Mouse (Mus musculus): ENCODE measurements at regions not wholly inside any gene's neighbourhood (a gene's known extent, or its start where the extent isn't known, plus 50 kb on each side); places are given as distances from the start of the nearest gene placed in this dataset.

- Histone ChIP-seq H3K9me3 (ENCODE audit: control insufficient read depth, low read length) (no peaks in the 10 kb centered on the region), H3K27me3 (ENCODE audit: control insufficient read depth, insufficient read depth, low read depth, low read length) (no peaks in the 10 kb centered on the region), H3K4me2 (ENCODE audit: low read depth, low read length) (no peak overlapping the region), H3K36me3 (ENCODE audit: control insufficient read depth, insufficient read depth, low read length) (no peaks in the 10 kb centered on the region), H3K9ac (ENCODE audit: low read length) (no peak overlapping the region), H3K27ac (ENCODE audit: low read length) (no peak overlapping the region), H3K4me3 (ENCODE audit: low read length) (no peak overlapping the region), H3K4me1 (replicated peaks; ENCODE audit: control insufficient read depth, insufficient read depth, low read length) (no peaks in the 10 kb centered on the region)
- no peak for ATAC-seq (ENCODE audit: low read depth)
- WGBS = 75% methylated on average over 4 of the region's 4 CpGs
These were observed 89.9 kb upstream of the Osmr start for GRCm38 (mm10) chr15:6964635-6965034.

- WGBS = 33% methylated on average over 4 of the region's 4 CpGs
- Histone ChIP-seq H3K27me3 (ENCODE audit: control insufficient read depth, insufficient read depth, low read depth, low read length) (no peaks in the 10 kb centered on the region), H3K9ac (ENCODE audit: low read length) (no peak overlapping the region), H3K4me1 (replicated peaks; ENCODE audit: control insufficient read depth, insufficient read depth, low read length) (no peaks in the 10 kb centered on the region), H3K9me3 (ENCODE audit: control insufficient read depth, low read length) (no peaks in the 10 kb centered on the region), H3K27ac (ENCODE audit: low read length) (no peak overlapping the region), H3K4me3 (ENCODE audit: low read length) (no peak overlapping the region), H3K4me2 (ENCODE audit: low read depth, low read length) (no peak overlapping the region), H3K36me3 (ENCODE audit: control insufficient read depth, insufficient read depth, low read length) (no peaks in the 10 kb centered on the region)
- no peak for ATAC-seq (ENCODE audit: low read depth)
These were observed 90.7 kb upstream of the Osmr start for GRCm38 (mm10) chr15:6965446-6965845.

GRCm38 (mm10) chr15:6974410-6974809, 99.6 kb upstream of the Osmr start:
- no peak for ATAC-seq (ENCODE audit: low read depth)
- Histone ChIP-seq H3K27me3 (ENCODE audit: control insufficient read depth, insufficient read depth, low read depth, low read length) (no peaks in the 10 kb centered on the region), H3K27ac (ENCODE audit: low read length) (no peak overlapping the region), H3K4me1 (replicated peaks; ENCODE audit: control insufficient read depth, insufficient read depth, low read length) (no peaks in the 10 kb centered on the region), H3K4me2 (ENCODE audit: low read depth, low read length) (no peak overlapping the region), H3K4me3 (ENCODE audit: low read length) (no peak overlapping the region), H3K36me3 (ENCODE audit: control insufficient read depth, insufficient read depth, low read length) (no peaks in the 10 kb centered on the region), H3K9me3 (ENCODE audit: control insufficient read depth, low read length) (no peaks in the 10 kb centered on the region), H3K9ac (ENCODE audit: low read length) (no peak overlapping the region)
- WGBS = 50% methylated on average over 4 of the region's 4 CpGs

GRCm38 (mm10) chr15:6981430-6981829, 106.7 kb upstream of the Osmr start:
- Histone ChIP-seq H3K9me3 (ENCODE audit: control insufficient read depth, low read length) (no peaks in the 10 kb centered on the region), H3K4me1 (replicated peaks; ENCODE audit: control insufficient read depth, insufficient read depth, low read length) (no peaks in the 10 kb centered on the region), H3K4me3 (ENCODE audit: low read length) (no peak overlapping the region), H3K27ac (ENCODE audit: low read length) (no peak overlapping the region), H3K27me3 (ENCODE audit: control insufficient read depth, insufficient read depth, low read depth, low read length) (no peaks in the 10 kb centered on the region; the same call in 1 of the 2 replicates), H3K9ac (ENCODE audit: low read length) (no peak overlapping the region), H3K36me3 (ENCODE audit: control insufficient read depth, insufficient read depth, low read length) (no peaks in the 10 kb centered on the region), H3K4me2 (ENCODE audit: low read depth, low read length) (no peak overlapping the region)
- 79% methylated on average over 9 of the region's 9 CpGs for WGBS
- no peak for ATAC-seq (ENCODE audit: low read depth)

- Histone ChIP-seq H3K9me3 (ENCODE audit: control insufficient read depth, low read length) (no peaks in the 10 kb centered on the region), H3K4me2 (ENCODE audit: low read depth, low read length) (no peak overlapping the region), H3K36me3 (ENCODE audit: control insufficient read depth, insufficient read depth, low read length) (no peaks in the 10 kb centered on the region), H3K27ac (ENCODE audit: low read length) (no peak overlapping the region), H3K4me3 (ENCODE audit: low read length) (no peak overlapping the region), H3K27me3 (ENCODE audit: control insufficient read depth, insufficient read depth, low read depth, low read length) (no peaks in the 10 kb centered on the region; the same call in 1 of the 2 replicates), H3K4me1 (replicated peaks; ENCODE audit: control insufficient read depth, insufficient read depth, low read length) (no peaks in the 10 kb centered on the region), H3K9ac (ENCODE audit: low read length) (no peak overlapping the region)
- no peak for ATAC-seq (ENCODE audit: low read depth)
- WGBS = 57% methylated on average over 3 of the region's 3 CpGs
These were observed 107.1 kb upstream of the Lifr start for GRCm38 (mm10) chr15:6983320-6983719.

GRCm38 (mm10) chr15:6988187-6988586, 102.2 kb upstream of the Lifr start:
- Histone ChIP-seq H3K9me3 (ENCODE audit: control insufficient read depth, low read length) (no peaks in the 10 kb centered on the region), H3K9ac (ENCODE audit: low read length) (no peak overlapping the region), H3K27me3 (ENCODE audit: control insufficient read depth, insufficient read depth, low read depth, low read length) (no peaks in the 10 kb centered on the region; the same call in 1 of the 2 replicates), H3K4me1 (replicated peaks; ENCODE audit: control insufficient read depth, insufficient read depth, low read length) (no peaks in the 10 kb centered on the region), H3K27ac (ENCODE audit: low read length) (no peak overlapping the region), H3K4me3 (ENCODE audit: low read length) (no peak overlapping the region), H3K4me2 (ENCODE audit: low read depth, low read length) (no peak overlapping the region), H3K36me3 (ENCODE audit: control insufficient read depth, insufficient read depth, low read length) (no peaks in the 10 kb centered on the region)
- ATAC-seq (ENCODE audit: low read depth) = no peak
- 78% methylated on average over 3 of the region's 3 CpGs for WGBS

- no peak overlapping the region for H3K27ac ChIP-seq (ENCODE audit: low read length)
- no peak overlapping the region for H3K4me3 ChIP-seq (ENCODE audit: low read length)
- 72% methylated on average over 6 of the region's 6 CpGs for WGBS
- H3K9ac ChIP-seq (ENCODE audit: low read length) = no peak overlapping the region
- H3K4me1 ChIP-seq (replicated peaks; ENCODE audit: control insufficient read depth, insufficient read depth, low read length) = no peaks in the 10 kb centered on the region
- H3K36me3 ChIP-seq (ENCODE audit: control insufficient read depth, insufficient read depth, low read length) = no peaks in the 10 kb centered on the region
- no peaks in the 10 kb centered on the region for H3K9me3 ChIP-seq (ENCODE audit: control insufficient read depth, low read length)
- H3K4me2 ChIP-seq (ENCODE audit: low read depth, low read length) = no peak overlapping the region
- H3K27me3 ChIP-seq (ENCODE audit: control insufficient read depth, insufficient read depth, low read depth, low read length) = no peaks in the 10 kb centered on the region
- ATAC-seq (ENCODE audit: low read depth) = no peak
These were observed 101.3 kb upstream of the Lifr start for GRCm38 (mm10) chr15:6989094-6989493.

GRCm38 (mm10) chr15:6993226-6993625, 97.2 kb upstream of the Lifr start:
- Histone ChIP-seq H3K27ac (ENCODE audit: low read length) (no peak overlapping the region), H3K4me3 (ENCODE audit: low read length) (no peak overlapping the region), H3K9ac (ENCODE audit: low read length) (no peak overlapping the region), H3K9me3 (ENCODE audit: control insufficient read depth, low read length) (no peaks in the 10 kb centered on the region), H3K4me2 (ENCODE audit: low read depth, low read length) (no peak overlapping the region), H3K4me1 (replicated peaks; ENCODE audit: control insufficient read depth, insufficient read depth, low read length) (no peaks in the 10 kb centered on the region), H3K36me3 (ENCODE audit: control insufficient read depth, insufficient read depth, low read length) (no peaks in the 10 kb centered on the region), H3K27me3 (ENCODE audit: control insufficient read depth, insufficient read depth, low read depth, low read length) (no peaks in the 10 kb centered on the region)
- 62% methylated on average over 9 of the region's 9 CpGs for WGBS
- no peak for ATAC-seq (ENCODE audit: low read depth)

- Histone ChIP-seq H3K9ac (ENCODE audit: low read length) (no peak overlapping the region), H3K4me2 (ENCODE audit: low read depth, low read length) (no peak overlapping the region), H3K27me3 (ENCODE audit: control insufficient read depth, insufficient read depth, low read depth, low read length) (no peaks in the 10 kb centered on the region), H3K27ac (ENCODE audit: low read length) (no peak overlapping the region), H3K4me1 (replicated peaks; ENCODE audit: control insufficient read depth, insufficient read depth, low read length) (no peaks in the 10 kb centered on the region), H3K9me3 (ENCODE audit: control insufficient read depth, low read length) (no peaks in the 10 kb centered on the region), H3K36me3 (ENCODE audit: control insufficient read depth, insufficient read depth, low read length) (no peaks in the 10 kb centered on the region), H3K4me3 (ENCODE audit: low read length) (no peak overlapping the region)
- WGBS = 41% methylated on average over 3 of the region's 3 CpGs
- no peak for ATAC-seq (ENCODE audit: low read depth)
These were observed 95.2 kb upstream of the Lifr start for GRCm38 (mm10) chr15:6995246-6995645.

GRCm38 (mm10) chr15:6997871-6998270, 92.5 kb upstream of the Lifr start:
- Histone ChIP-seq H3K4me1 (replicated peaks; ENCODE audit: control insufficient read depth, insufficient read depth, low read length) (no peaks in the 10 kb centered on the region), H3K9ac (ENCODE audit: low read length) (no peak overlapping the region), H3K27ac (ENCODE audit: low read length) (no peak overlapping the region), H3K4me2 (ENCODE audit: low read depth, low read length) (no peak overlapping the region), H3K9me3 (ENCODE audit: control insufficient read depth, low read length) (no peaks in the 10 kb centered on the region), H3K27me3 (ENCODE audit: control insufficient read depth, insufficient read depth, low read depth, low read length) (no peaks in the 10 kb centered on the region), H3K4me3 (ENCODE audit: low read length) (no peak overlapping the region), H3K36me3 (ENCODE audit: control insufficient read depth, insufficient read depth, low read length) (no peaks in the 10 kb centered on the region)
- no peak for ATAC-seq (ENCODE audit: low read depth)
- WGBS = 62% methylated on average over 5 of the region's 5 CpGs

Measured in lung, embryonic 16.5 days (tissue).